Mouse (Mus musculus) liver, postnatal 0 days (tissue): ENCODE measurements around the gene Snx3.

ENCODE experiments used
- CTCF ChIP-seq: sonication (generic); IDR thresholded peaks from 2 replicates; pipeline ENCODE4 v1.5.1; 2016; ENCODE audit warnings: antibody characterized with exemption, low read depth
- EP300 ChIP-seq: IDR thresholded peaks from 2 replicates; pipeline ENCODE4 v1.6.1; 2016; ENCODE audit warnings: antibody characterized with exemption, low read depth, mild to moderate bottlenecking

DNA sequence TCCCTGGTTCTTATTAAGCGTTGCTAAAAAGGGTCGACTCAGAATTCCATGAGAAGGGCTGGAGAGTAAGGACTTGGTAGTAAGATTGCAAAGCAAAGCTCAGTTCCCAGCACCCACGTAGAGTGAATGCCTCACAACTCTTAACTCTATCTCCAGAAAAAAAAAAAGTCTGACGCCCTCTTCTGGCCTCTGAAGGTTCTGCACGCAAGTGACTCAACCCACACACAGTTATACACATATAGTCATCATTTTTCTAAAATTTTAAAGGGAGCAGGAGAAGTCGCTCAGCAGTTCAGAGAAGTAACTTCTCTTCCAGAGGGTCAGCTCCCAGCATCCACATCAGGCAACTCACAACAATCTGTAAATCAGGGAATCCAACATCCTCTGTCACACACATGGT is 47.1 kb upstream of the Snx3 start:
- TF ChIP-seq CTCF (no peak), EP300 (no peak)
